Mouse (Mus musculus) ovary, postnatal 36 days (tissue): ENCODE results near the gene Gprc5a.

Experiments used
- DNase-seq: peaks from one replicate; pipeline ENCODE4 v3.0.0; 2022; ENCODE audit warnings: low spot score, mixed read lengths

Gprc5a gene

DNA sequence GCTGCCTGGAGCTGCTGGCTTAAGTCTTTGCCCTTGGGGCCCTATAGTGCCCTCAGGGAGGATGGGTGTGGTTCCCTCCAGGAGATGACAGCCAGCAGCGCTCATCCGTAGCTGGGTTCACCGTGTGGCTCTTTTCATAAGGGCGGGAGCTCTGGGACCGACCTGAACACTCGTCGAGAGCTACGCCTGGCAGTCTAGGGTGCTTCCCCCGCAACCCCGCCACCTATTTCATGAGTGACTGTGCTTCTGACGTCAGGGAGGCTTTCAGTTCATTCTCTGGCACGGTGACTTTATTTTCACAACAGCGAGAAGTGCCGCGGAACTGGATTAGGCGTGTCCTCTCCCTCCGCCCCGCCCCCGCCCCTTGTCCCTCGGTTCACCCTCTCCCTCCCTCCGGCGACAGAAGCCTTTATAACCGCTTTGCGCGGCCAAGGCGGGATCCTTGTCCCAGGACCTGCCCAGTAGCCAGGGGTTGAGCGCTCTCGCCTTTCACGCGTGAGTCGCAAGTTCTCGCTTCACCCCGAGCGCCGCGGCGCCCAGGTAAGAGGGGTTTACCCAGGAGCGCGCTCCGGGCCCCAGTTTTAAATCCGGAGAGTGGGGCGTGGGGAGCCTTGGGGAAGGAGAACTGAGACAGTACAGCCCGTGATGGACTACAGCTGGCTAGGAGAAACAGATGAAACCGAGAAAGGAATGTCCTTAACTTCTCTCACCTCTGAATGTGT is at the start of gene Gprc5a:
TSS of gene Gprc5a (plus strand) at position 416 of the 722 bp plus-strand sequence.
- peak; percentile 42 for DNase-seq

DNA sequence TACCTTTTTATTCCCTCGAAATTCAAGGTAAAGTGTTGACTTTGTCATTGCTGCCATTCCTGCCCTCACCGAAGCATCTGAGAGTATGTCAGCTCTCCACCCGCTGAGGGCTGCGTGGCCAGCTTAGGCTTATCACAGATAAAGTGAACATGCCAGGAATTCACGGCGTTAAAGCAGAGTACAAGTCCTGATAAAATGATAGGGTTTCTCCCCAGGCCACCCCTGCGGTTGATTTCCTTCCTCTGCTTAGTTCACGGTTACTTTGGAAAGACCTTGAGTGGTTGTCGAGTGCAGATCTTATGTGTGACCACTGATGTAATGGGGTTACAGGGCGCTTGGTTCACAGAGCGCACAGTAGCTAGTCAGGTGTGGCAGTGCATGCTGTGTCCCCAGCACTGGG is 48.2 kb upstream of the Gprc5a start:
- no peak for DNase-seq

DNA sequence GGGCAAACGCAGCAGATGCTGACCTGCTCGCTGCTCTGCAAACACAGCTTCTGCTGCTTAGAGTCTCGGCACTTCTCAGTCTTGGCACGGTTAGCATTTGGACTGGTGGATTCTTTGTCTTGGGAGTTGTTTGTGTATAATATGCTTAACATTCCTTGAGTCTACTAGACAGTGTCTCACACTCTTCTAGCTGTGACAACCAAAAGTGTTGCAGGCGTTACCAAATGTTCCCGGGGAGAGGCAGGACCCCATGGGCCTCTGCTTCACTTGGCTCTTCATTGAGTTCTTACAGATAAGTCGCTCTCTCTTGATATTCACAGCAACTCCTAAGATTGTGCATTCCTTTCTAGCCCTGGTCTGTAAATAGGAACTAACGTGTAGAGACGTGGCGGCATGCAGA is 45.9 kb upstream of the Gprc5a start:
- DNase-seq = no peak

GRCm38 (mm10) chr6:135021633-135022032 is 43.8 kb upstream of the Gprc5a start:
- DNase-seq = no peak

DNA sequence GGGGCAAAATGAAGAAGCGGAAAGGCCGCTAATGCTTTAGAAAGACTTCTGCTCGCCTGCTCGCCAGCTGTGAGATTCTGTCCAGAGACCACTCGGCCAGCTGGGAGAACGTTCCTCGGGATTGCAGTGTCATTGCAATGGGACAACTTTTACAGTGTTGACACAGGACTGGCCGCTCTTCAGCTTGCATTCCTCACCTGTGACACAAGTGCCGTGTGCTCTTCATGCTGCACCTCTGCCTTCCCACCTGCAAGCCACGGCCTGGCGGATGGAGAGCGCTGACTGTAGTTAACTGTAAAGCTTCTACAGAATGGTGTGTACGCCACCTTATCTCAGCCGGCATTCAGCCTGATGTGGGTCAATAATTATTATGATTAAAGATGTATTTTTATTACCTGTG is 42.1 kb upstream of the Gprc5a start:
- DNase-seq = no peak

DNA sequence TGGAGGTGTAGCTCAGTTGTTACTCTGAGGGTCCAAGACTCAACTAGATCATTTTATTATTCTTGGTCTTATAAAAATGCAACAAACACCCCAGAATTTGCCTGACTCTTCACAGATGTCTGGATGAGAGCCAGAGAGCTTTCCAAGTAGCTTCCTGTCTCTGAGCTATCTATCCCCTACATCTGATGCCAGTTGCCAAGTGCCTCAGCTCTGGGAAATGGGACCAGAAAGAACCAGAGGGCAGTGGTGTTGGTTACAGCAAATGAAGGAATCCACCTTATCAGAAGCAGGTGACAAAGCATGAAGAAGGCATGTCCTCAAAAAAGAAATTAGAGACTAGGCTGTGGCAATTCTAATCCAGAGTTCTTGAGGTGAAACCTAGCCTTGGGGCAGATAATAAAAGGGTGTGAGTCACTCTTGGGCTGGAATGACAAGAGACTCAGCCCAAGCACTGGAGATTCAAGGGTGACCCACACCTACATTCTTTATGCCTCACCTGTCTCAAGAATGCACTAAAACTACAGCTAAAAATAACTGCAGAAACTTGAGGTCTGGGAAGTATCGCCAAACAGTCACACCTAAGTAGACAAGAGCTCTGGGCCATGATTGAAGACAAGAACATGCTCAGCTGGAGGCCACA is 40.5 kb upstream of the Gprc5a start:
- no peak for DNase-seq

DNA sequence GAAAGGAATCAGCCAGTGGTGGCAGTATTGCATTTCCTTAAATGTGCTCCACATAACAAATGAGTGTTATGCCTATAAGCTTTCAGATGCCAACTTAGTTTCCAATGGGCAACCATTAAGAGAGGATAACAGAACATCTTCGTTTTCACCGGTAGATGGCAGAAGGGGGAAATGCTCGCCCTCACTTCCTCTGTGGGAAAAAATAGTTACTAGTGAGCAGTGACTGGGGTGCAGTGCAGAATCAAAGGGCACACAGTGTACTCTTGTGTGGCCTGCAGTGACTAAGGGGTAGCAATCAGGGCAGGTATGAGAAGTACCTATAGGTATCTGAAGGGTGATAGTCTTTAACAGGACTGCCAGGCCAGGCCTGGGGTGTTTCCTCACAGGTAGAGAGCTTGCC is 39.2 kb upstream of the Gprc5a start:
- DNase-seq = no peak

DNA sequence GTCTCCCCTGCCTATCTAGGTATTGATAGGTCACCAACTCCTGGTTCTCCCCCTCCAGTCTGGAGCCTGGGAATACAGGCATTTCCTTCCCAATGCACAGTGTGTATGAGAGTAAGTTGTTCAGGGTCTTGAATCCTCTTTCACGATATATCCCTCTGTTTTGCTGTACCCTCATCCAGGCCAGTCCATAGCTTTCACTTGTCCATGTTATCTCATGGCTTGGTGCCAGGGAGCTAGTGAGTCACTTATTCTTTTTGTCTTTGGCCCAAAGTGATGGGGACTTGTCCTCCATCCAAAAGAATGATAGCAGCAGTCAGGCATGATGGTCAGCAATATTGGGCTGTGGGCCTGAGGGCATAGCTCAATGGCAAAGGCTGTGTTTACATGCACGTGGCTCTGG is 38.7 kb upstream of the Gprc5a start:
- DNase-seq = no peak

DNA sequence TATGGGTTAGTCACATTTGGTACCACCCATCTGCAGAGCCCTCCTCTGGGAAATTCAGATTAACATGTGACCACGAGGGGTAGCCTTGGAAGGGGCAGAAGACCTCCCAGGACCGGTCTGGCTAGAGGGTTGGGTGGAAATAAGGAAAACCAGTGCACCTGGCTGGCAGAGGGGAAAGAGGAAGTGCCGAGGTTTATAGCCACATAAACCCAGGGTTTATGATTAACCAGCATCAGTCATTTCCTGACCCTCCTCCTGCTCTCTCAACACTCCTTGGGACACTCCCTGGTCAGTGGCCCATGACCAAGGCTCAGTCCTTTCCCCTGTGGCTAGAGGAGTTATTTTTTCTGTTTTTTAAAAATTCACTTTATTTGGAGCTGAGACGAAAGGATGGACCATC is 36.2 kb upstream of the Gprc5a start:
- DNase-seq = no peak

DNA sequence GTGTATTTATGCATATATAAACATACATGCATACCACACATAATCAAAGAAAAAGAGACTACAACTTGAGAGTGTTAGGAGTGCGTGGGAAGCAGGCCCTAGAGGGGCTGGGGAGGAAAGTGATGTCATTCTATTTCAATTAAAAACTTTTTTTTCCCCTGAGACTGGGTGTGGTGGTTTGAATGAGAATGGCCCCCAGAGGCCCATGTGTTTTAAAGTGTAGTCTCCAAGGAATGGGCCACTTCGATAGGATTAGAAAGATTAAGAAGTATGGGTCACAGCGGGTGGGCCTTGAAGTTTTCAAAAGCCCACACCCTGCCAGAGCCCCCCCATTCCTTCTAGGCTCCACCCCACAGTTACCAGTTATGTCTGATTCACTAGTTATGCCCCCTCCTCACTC is 26.8 kb upstream of the Gprc5a start:
- no peak for DNase-seq

DNA sequence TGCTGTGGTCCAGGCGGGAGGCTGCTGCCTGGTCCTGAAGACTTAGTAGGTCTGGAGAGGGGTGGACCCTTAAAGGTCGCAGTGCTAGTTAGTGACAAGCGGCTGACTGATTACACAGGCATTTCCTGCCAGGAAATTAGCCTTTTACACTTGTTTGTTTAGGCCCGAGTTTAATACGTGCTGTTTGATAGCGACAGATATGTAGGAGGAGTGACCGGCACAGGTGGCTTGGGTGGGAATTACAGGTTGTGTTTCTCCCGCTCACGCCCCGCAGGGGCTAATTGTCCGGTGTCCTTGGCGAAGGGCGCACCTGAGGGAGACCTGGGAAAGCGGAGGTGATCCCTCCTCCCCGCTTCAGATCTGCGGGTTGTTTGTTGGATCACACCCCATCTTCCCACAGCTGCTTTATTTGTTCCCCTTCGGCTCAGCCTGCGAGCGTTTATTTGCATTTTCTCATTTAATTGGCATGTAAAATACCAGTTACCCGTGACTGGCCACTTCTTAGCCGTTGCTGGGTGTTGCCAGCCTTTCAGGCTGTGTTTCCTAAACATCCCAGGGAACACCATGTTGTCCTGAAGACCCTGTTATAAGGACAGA is 25.1 kb upstream of the Gprc5a start:
- no peak for DNase-seq

GRCm38 (mm10) chr6:135041930-135042329 is 23.5 kb upstream of the Gprc5a start:
- no peak for DNase-seq

GRCm38 (mm10) chr6:135047276-135047675 is 18.2 kb upstream of the Gprc5a start:
- DNase-seq = no peak

DNA sequence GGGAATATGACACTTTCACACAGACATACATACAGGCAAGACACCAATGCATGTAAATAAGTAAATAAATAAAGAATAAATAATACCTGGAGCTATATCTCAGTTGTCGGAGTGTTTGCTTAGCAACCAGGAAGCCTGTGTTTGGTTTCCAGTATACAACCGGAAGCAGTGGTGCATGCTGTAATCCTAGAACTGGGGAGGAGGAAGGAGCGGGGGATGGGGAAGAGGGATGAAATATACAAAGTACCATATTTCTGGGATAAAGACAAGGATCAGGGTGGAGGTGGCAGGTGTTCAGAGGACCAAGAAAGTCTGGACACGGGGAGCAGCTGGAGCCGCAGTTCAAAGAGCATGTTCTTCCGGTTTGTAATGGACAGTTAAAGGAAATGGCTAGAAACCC is 16.9 kb upstream of the Gprc5a start:
- no peak for DNase-seq

GRCm38 (mm10) chr6:135048956-135049355 is 16.5 kb upstream of the Gprc5a start:
- peak; percentile 26 for DNase-seq

GRCm38 (mm10) chr6:135053789-135054188 is 11.7 kb upstream of the Gprc5a start:
- no peak for DNase-seq

- no peak for DNase-seq
Measured at GRCm38 (mm10) chr6:135055882-135056281, 9.6 kb upstream of the Gprc5a start.

DNA sequence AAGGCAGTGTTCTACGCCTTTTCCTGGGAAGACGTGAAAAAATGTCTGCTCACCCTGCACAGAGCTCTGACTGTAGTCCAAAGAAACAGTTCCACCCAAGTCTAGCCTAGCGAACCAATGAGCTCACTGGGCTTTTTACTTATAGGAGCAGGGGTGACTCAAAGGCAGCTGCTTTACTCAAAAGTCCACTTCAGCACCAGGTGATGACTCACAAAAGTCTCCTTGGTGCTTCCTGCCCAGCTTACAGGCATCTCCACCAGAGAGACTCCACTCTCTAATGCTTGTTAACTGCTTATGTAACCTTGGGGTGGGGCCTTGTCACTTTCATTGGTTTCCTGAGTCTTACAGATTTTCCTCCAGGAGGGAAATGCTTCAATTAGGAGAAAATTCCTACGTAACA is 4.7 kb upstream of the Gprc5a start:
- DNase-seq = no peak

GRCm38 (mm10) chr6:135064621-135065020 is 830 bp upstream of the Gprc5a start:
- no peak for DNase-seq

DNA sequence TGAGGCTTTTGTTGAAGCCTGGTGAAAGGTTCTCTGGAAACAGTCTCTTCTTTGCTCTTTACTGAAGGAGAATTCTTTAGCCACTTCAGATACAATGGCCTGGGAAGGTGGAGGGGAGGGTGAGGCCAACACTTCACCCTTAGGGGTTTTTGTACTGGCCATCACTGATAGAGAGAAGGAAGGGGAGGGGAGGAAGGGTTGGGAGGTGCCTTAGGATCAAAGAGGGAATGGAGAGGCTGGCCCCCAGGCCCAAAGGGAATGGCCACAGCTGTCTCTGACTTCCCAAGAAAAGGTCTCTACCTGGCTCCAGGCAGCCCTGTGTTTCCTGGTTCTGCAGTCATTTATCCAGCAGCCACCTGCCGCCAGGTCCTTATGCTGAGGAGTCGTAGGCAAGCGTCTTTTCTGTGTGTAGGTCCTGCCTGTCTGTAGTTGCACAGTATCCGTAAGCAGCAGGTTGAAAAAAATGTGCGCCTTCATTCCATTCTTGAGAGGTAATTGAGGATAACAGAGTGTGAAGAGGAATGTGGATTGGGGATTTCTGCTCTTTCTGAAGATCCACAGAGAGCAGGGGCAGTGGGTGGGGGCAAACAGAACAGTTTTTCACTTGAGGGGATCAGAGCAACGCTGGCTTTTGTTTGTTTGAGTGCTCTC is 1.5 kb downstream of the Gprc5a start:
- DNase-seq = no peak

DNA sequence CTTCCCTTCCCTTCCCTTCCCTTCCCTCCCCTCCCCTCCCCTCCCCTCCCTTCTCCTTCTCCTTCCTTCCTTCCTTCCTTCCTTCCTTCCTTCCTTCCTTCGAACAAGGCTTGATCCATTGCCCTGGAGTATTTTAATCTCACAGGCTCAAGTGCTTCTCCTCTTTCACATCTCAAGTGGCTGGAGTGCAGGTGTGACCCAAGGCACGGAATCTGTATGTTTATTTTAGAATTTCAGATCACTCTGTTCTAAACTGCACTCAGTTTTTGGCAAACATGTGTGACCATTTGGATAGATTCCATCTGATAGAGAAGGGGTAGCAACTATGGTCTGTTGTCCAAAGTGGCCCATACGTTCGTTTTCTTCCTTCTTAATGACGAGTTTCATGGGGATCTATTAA is 2.8 kb downstream of the Gprc5a start:
- no peak for DNase-seq

- DNase-seq = no peak
Measured at GRCm38 (mm10) chr6:135069856-135070255, 4.4 kb downstream of the Gprc5a start.

DNA sequence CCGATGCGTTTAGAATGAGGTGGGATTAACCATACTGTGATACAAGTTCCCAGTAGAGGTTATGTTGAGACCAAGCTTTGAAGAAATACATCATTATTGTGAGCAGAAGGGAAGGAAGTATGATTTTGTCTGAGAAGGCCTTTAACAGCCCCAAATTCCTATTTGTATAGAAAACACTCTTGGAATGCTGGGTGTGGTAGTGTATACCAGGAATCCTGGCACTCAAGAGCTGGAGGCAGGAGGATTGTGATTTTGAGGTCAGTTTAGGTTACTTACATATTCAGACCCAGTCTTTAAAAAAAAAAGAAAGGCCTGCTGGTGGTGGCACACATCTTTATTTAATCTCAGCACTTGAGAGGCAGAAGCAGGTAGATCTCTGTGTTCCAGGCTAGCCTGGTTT is 4.9 kb downstream of the Gprc5a start:
- no peak for DNase-seq
